Mouse (Mus musculus): ENCODE results near the gene Pak4.
A peak's percentile ranks its signal among the peaks of the same experiment; 100 is the strongest.
"Not testable (repeated sequence)": the region's sequence is repeated elsewhere in the genome, so short reads cannot be mapped to it uniquely, and the experiment has no call there.

Gene Pak4

DNA sequence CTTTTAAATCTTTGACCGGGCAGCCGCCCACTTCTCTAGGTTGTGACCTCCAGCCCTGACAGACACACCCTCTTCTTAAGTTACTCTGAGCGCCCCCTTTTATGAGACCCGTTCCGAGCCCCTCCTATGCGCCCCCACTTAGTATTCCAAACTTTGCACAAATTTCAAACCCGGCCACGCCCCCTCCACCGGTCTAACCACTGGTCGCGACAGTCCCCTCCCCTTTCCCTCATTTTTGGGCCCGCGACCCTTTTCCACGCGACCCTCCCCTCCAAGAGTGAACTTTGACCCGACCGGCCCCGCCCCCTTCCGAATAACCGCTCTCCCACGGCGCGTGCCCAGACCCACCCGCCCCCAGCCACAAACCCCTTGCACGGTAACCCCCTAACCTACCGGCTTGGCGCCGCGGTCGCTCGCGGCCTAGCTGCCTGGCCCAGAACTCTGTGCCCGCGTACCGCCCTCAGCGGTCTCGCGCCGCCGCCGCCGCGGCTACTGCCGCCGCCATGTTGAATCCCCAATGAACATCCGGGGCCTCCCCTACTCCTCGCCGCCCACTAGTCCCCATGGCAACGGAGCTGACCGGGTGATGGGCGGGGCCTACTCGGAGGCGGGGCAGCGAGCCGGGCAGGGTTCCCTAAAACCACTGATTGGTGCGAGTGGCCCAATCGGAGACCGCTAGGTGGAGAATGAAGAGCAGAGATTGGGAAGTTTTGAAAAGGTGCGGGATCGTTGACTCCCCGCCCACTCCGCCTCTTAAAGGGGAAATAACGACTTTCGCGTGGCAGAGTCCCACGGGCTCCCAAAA, at the start of gene Pak4, which contains the start of gene Samd4b:
Gene Pak4 (minus strand): TSS at position 544 of the 805 bp plus-strand sequence.
Gene Samd4b (minus strand): TSS at position 503 of the 805 bp plus-strand sequence.
- DNase-seq: peak; percentile 99

DNA sequence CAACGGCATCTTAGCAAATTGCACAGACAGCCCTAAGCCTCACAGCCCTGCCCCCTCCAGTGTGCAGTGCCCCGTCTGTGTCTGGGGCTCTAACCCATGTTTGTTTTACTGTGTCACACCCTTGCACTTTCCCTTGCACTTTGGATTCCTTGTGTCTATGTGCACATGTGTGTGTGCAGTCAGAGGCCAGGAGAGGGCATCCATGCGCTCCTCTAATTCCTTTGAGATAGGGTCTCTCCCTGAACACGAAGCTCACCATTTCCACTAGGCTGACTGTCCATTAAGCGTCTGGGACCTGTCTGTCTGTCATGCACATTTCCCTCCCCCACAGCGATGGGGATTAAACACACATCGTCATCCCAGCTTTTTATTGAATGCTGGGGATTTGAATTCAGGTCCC, 49.0 kb upstream of the Pak4 start:
- peak; percentile 28 for DNase-seq

DNA sequence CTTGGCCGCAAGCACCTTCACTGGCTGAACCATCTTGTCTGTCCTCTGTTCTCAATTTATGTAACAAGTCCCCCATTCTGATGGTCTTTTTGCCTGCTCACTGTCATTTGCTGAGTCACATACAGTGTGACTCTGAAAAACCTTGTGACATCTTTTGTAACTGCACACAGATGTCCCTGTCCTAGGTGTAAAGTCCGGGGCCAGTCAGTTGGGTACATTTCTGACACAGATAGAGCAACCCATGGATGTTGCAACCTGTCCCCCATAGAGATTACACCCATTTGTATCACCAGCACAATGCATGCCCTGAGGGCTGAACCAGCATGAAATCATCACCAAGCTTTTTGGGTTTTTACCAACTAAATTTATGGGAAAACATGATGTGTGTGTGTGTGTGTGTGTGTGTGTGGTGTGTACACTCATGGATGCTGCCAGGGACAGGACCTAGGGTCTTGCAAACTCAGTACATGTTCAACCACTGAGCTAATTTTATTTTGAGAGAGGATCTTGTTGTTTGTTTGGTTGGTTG, 48.0 kb upstream of the Pak4 start:
- no peak for DNase-seq

DNA sequence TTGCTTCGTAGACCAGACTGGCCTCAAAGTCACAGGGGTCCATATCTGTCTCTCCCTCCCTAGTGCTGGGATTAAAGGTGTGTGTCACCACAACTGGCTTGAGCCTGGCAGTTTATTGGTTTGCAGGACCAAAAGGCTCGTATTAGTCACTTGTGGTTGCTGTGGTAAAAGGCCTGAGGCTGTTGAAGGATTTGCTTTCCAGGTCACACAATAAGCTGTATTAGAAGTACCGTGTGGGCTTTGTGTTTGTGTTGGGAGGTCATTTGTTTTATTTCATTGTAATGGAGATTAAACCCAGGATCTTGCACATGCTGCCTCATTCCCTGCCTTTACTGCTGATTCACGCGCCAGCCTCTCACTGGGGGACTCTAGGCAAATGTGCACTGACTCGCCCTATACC, 47.4 kb upstream of the Pak4 start:
- no peak for DNase-seq

DNA sequence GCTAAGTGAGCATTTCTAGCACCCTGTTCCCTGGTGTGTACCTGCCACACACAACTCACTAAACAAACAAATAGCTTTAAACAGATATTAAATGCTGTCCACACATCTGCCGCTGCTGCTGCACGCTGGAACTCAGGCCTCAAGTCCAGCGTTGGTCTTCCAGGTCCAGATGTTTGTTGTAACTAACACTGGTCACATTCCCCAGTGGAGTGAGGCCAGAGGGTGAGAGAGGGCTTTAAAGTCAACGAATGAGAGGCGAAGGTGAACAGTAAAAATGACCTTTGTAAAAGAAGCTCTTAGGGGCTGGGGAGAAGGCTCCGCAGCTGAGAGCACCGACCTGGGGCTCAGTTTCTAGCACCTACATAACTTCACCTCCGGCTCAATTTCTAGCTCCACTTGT, 43.6 kb upstream of the Pak4 start:
- no peak for DNase-seq

DNA sequence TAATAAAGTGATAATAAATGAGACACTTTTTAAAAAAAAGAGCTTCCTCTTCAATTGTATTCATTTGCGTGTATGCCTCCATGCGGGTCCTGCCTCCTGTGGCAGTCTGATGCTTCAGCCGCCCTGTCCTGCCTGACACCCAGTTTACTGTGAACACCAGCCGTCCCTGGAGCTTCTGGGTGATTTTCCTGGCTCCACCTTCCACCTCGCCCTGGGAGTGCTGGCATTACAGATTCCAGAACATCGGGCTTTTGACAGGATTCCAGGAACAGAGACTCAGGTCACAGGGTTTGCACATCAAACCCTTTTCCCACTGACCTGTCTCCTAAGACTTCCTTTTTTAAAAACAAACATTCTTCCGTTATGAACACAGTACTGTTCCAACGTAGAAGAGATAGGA, 39.5 kb upstream of the Pak4 start:
- no peak for DNase-seq

DNA sequence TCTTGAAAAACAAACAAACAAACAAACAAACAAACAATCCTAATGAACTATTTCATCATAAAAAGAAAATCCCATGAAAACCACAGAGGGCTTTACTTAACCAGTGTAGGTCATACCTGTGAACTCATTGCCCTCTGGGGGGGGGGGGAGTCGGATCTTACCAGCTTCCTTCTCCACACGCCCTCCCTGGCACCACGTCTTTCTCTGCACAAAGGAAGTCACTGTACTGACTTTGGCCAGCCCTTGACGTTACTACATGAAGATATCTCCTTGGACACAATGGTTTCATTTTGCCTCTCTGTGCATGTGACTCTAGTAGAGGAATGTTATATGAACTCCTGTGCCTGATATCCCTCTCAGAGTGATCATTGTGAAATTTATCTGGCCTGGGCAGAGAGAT, 36.1 kb upstream of the Pak4 start:
- no peak for DNase-seq

DNA sequence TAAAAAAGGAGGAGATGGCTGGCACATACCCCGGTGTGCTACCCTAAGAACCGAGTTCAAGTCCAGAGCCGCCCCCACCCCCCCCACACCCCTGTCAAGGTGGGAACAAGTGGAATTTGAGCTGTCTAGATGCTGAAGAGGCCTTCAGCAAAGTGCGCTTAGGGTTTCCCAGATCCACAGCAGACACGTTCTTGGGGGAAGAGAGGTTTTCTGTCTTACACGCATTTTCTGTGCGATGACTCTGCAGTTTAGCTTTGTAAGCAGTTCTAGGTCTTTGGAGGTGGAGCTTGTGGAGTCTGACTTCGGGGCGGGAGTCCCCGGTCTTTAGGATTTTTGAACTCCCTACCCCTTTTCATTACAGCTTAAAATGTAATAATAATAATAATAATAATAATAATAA, 33.1 kb upstream of the Pak4 start, which contains the start of gene Acp7:
Gene Acp7 (minus strand): TSS at position 260 of the 400 bp plus-strand sequence.
- DNase-seq: no peak

DNA sequence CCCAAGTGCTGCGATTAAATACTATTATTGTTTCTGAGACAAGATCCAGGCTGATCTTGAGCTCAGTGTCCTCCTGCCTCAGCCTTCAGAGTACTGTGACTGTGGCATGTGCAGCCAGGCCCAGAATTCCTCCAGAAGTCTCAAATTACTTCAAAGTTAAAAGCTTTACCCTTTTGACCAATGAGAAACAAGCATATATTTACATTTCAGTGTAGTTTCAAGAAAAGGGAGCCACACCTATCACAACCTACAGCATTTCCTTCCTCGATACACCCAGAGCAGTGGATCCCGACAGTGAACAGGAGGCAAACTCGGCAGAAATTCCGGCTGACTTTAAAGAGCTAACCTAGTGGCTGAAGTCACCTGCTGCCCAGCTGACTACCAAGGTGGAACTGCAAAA, 26.8 kb upstream of the Pak4 start:
- no peak for DNase-seq

DNA sequence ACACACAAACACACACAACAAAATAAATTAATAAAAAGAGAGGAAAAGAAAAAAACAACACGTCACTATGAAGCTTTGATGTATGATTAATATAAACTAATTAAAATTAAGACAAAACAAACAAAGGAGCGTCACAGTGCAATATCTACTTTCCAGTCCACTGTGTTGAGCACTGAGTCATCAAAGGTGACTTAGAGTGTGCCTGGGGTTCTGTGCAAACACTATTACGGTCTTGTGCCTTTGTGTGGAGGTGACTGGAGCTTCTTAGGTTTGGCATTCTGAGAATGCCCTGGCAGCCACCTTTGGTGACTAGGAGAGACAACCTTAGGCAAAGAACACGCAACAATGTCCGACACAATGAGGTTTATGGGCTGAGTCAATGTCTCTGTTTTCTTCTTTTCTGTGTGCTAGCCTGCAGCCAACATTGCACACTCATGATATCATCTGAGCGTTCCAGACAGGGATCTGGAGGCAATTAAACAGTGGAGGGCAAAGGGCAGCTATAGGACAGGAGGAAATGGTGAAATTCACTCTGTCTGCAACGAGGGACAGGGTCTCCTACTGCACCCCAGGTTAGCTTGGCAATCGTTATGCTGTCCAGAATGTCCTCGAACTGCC, 21.2 kb upstream of the Pak4 start:
- peak; percentile 42 for DNase-seq

DNA sequence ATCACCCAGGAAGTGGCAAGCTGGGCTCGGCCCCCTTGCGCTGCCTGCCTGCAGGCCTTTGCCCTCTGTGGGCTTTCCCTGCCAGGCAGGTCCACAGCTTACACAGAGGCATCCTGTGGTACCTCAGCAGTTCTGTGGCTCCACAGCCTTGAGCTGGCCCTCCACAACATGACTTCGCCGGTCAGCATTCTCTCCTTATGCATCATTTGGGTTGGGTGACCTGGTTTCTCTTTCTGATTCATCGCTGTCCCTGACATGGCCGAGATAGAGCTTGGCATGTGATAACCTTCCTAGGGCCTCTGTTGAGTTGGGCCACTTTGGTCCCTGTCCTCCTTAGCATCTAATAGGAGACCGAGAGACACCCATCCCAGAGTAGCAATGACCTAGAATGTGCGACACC, 8.0 kb upstream of the Pak4 start:
- DNase-seq: no peak

DNA sequence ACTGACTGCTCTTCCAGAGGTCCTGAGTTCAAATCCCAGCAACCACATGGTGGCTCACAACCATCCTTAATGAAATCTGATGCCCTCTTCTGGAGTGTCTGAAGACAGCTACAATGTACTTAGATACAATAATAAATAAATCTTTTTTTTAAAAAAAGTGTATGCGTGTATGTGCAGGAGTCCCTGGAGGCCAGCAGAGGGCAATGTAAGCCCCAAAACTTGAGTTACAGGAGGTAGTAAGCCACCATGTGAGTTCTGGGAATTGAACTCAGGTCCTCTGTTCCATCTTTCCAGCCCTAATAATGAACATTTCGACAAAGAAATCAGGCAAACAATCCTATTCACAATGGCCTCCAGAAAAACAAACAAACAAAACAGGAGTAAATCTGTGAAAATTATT, 5.8 kb upstream of the Pak4 start:
- DNase-seq: not testable (repeated sequence)

DNA sequence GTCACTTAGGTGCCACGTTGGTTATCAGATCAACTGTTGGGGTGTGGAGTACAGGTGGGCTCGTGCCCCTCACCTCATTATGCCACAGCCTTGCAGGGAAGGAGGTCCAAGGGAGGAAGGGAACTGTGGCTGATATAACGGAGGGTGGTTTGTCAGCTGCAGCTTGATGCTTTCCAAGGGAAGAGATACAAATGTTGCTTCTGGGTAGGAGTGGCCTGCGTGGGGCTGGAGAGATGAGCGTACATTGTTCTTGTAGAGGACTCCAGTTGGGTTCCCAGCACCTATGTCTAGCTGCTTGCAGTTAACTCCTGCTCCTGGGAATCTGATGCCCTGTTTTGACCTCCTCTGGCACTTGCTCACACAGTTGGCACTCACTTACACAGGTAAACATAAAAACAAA, 5.2 kb upstream of the Pak4 start:
- no peak for DNase-seq

DNA sequence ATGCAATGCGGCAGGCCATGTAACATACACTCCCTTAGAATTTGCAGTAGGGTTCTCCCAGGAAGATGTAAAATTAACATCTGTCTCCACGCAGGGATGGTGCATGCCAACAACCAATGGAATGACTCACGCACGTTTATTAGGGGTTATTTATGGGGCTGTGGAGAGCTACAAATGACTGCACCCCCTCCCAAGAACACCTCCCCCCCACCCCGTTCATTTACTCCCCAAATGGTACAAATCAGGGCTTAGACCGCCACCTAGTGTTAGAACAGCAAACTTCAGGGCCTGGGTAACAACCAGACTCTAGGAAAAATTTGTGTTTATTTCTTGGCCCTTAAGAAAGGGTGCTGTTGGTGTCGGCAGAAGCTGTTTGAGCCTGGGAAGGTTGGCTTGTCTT, 3.7 kb upstream of the Pak4 start:
- peak; percentile 78 for DNase-seq

DNA sequence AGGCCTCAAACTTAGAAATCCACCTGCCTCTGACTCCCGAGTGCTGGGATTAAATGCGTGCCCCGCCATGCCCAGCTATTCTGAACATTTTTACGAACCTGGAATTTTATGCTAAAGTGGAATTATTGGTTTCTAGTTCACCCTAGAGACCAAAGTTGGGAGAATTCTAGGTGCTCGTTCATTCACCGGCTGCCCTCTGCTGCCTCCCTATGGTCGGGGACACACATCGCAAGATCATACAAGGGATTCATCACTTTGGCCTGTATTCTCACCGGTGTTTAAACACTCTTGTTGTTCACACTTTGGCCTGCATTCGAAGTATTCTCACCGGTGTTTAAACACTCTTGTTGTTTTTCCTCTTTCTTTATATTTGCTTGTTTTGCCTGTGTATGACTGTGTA, 3.0 kb upstream of the Pak4 start:
- DNase-seq: peak; percentile 79

DNA sequence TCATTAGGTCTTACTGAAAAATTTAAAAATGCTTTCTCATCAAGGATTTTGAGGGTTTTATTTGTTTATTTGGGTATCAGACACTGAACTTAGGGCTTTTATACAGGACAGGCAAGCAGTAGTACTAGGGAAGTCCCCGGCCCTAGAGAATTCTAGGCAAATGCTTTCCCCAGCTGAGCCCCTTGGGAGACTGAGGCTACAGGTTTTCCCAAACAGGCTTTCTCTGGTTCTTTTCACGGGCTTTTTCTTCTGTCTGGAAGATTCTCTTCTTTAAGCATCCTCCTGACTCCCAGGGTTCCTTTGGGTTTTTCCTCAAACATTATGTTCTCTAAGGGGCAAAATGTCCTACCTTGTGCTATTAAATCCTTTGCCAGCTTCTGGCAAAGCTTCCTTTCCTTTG, 966 bp upstream of the Pak4 start:
- DNase-seq: no peak

DNA sequence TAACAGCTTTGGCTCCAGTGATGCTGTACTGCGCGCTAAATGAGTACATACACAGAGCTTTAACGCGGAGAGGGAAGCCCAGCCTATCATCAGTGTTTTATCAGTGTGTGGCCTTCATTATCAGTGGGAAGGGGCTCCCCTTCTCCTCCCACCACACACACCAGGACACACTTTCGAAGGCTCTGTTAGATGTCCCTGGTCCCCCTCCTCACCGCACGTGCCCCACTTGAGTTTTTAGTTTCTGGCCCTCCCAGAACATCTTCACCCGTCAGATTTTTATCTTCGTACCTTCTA, 761 bp downstream of the Pak4 start:
- DNase-seq: no peak

DNA sequence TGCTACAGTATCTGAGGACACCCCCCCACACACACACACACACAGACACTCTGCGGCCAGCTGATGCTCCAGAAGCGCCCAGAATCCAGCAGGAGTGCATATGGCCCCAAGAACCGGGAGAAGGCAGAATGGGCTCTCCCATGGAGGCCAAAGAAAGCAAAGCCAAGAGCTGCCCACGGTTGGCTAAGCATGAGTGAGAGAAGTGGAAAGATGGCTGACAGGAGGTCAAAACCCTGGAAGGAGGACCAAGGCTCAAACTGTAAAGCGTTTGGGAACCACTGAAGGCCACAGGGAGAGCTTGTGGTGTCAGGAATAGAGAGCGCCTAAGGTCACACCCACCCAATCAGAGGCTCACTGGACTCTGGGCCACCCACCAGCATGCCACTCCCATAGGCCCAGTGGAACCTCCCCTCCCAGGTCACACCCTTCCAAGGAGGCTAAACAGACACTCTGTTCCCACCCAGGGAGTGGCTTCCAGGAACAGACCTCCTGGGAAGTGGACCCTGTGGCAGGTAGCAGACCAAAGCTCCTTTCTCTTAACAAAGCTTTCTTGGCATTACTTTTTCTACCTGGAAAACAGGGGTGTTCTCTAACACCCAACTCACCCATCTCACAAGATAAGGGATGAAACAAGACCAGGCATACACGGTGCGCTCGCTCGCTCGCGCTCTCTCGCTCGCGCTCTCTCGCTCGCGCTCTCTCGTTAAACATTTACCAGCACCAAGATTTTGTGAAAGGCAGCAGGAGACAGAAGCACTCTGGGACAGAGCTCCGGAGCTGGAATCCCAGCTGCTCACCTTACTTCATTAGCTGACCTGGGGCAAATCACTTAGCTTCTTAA, 1.3 kb downstream of the Pak4 start:
- DNase-seq: peak; percentile 52

DNA sequence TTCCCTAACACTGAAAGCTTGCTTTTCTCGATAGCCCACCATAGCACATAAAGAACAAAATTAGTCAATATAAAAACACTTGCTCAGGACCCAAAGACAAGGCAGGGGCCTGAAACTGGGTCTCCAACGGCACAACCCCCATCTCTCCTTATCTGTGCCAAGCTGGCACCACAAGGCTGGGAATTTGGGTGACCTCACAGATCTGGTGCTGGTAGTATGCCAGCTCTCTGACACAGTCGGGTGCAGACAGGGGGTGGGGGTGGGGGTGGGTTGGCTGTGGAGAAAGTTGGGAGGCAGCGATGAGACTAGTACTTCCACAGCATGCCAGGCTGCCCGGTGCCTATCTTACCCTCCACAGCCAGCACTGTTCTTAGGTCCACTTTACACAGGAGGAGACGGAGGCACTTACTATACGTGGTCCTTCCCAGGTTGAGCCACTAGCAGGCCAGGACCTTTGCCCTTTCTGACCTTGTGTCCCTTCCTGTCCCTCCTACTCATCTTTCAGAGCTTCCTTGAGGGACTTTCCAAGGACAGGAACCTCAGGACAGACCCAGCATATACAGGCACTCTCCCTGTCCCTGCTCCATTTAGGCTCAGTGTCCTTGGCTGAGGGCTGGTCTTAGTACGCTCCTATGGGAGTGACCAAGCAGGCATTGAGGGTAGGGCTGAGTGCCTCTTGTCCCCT, 2.1 kb downstream of the Pak4 start:
- DNase-seq: no peak

DNA sequence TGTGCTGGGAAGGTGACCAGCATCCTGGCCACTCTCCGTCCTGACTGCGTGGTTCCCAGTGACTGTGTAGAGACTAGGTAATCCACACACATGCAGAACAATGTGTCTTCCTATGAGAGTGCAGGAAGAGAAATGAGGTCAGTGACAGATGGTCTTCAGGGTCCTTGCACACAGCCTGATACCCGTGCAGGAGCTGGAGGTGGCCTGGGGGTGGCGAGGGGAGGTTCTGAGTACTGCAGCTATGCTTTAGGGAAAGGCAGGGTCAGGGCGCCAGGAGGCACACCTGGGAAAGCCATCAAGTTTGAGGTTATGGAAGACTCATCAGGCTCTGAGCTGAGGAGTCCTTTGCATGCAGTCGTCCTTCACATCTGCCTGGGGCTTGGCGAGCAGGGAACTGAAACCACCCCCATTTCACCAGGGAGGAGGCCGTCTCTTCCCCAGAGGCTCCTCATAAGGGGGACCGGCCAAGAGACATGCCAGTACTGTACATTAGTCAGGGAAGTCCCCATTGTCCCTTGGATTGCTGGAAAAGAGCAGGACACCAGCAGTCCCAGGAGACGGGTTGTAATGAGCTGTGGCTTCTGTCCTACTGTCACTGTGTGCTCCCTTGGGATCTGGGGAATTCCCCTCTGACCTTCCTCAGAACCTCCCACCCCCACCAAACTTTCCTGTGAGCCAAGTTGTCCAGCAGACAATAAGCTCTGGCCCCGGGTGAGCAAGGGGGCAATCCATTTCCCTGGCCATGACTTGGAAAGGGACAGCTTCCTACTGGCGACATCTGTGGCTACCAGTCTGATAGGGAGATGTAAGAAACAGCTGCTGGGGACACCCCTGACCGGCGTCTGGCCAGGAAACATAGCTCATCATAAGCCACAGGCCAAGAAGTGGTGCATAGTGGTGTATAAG, 4.5 kb downstream of the Pak4 start:
- peak; percentile 43 for DNase-seq

DNA sequence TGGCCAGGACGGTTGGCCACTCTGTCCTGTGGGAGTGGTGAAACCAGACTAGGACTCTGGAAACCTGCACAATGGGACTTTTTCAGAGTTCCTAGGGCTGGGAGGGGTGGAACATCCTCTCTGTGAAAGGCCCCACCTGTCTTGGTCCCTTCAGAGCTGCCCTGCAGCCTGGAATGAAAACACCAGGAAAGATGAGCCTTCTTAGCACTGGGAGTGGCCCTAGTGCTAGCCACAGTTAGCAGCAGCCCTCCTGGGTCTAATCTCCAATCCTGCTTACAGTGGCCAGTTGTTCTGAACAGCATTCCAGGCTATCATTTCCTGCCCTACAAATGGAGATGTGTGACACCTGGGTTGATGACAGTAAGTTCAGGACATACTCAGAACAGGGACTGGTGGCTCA, 6.1 kb downstream of the Pak4 start:
- DNase-seq: no peak

DNA sequence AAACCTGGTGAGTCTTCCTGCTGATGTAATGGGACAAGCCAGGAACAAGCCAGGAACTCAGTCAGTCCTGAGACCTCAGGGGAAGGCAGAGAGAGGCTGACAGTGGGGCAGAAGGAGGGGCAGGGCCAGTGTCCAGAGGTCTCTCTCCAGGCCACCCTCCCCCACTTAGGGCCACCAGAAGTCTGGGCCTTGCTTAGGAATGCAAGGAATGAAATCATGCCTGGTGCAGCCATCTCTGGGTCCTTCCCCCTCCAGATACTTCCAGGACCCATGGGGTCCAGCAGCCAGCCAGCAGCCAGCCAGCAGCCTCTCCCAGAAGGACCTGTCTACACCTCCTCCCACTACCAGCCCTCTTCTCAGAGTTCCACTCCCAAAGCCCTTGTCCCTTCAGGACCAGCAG, 10.3 kb downstream of the Pak4 start:
- DNase-seq: peak; percentile 42

All from embryo, embryonic 11 days (tissue).